Mouse (Mus musculus) embryonic facial prominence, embryonic 11.5 days (tissue): ENCODE data around the gene Sapcd1. TPM values are rescaled to one million over a fixed set of nuclear protein-coding genes. Genes with fewer than 3 reads are reported as not detected.

Source experiments
- ATAC-seq: fragments of 200-750 bp; cut with Nextera tagmentation; replicated peaks from 2 replicates; pipeline ENCODE4 v1.8.0; 2017; ENCODE audit warnings: low read depth; ENCODE audit not compliant: insufficient number of reproducible peaks, low FRiP score, low TSS enrichment
- DNase-seq: peaks from one replicate; pipeline ENCODE4 v3.0.0-alpha.2; 2015; ENCODE audit warnings: low spot score
- H3K27ac ChIP-seq: fragments of 300-500 bp; sonication (generic); replicated peaks from 2 replicates; pipeline ENCODE4 v1.5.1; 2014; ENCODE audit warnings: mild to moderate bottlenecking, low read depth, low read length, control low read depth
- H3K27me3 ChIP-seq: fragments of 300-500 bp; sonication (generic); 2 replicates; pipeline ENCODE4 v1.6.1; 2014; ENCODE audit warnings: mild to moderate bottlenecking, low read length, moderate library complexity, mixed read lengths; ENCODE audit not compliant: control insufficient read depth, insufficient read depth
- H3K36me3 ChIP-seq: fragments of 300-500 bp; sonication (generic); replicated peaks from 2 replicates; pipeline ENCODE4 v1.6.1; 2014; ENCODE audit warnings: low read depth, mild to moderate bottlenecking, low read length, moderate library complexity, mixed read lengths; ENCODE audit not compliant: control insufficient read depth, insufficient read depth
- H3K4me1 ChIP-seq: fragments of 300-500 bp; sonication (generic); 2 replicates; pipeline ENCODE4 v1.6.1; 2014; ENCODE audit warnings: low read length, mixed read lengths; ENCODE audit not compliant: control insufficient read depth, insufficient read depth
- H3K4me2 ChIP-seq: fragments of 300-500 bp; sonication (generic); 2 replicates; pipeline ENCODE4 v1.6.1; 2014; ENCODE audit warnings: low read depth, mild to moderate bottlenecking, control low read depth, low read length, moderate library complexity
- H3K4me3 ChIP-seq: fragments of 300-500 bp; sonication (generic); 2 replicates; pipeline ENCODE4 v1.5.1; 2014; ENCODE audit warnings: low read depth, low read length, control low read depth
- H3K9ac ChIP-seq: fragments of 300-500 bp; sonication (generic); replicated peaks from 2 replicates; pipeline ENCODE4 v1.6.1; 2014; ENCODE audit warnings: mild to moderate bottlenecking, control low read depth, low read length
- H3K9me3 ChIP-seq: fragments of 300-500 bp; sonication (generic); replicated peaks from 2 replicates; pipeline ENCODE4 v1.6.1; 2016; ENCODE audit warnings: mild to moderate bottlenecking, low read length, inconsistent platforms, mixed read lengths; ENCODE audit not compliant: control insufficient read depth
- WGBS: fragments of 180-500 bp; shearing (Covaris S2); extraction: QIAGEN DNeasy Blood & Tissue Kit; methylation state at CpG from one replicate; pipeline ENCODE4 v1.1.7; 2014; 5-methylcytosine and 5-hydroxymethylcytosine counted together
- polyA plus RNA-seq: library from polyadenylated mRNA; unstranded; fragments of >200 nt; fragmentation: Nextera tagmentation; extraction: Ambion mirVana; gene quantifications from 2 replicates; pipeline ENCODE4 v1.2.1, GENCODE M21; 2014

The Sapcd1 gene
- polyA plus RNA-seq, 1 experiment from 2014 or later = 3.5 TPM

- Histone ChIP-seq H3K36me3 (peaks cover 8% of the 10 kb centered on the region), H3K4me3 (peak overlapping the region; percentile 71), H3K4me1 (peaks cover 2% of the 10 kb centered on the region), H3K27ac (peak overlapping the region; percentile 97), H3K9me3 (no peaks in the 10 kb centered on the region), H3K9ac (peak overlapping the region; percentile 93), H3K4me2 (peak overlapping the region; percentile 89), H3K27me3 (no peaks in the 10 kb centered on the region)
- WGBS = under 1% methylated on average over 27 of the region's 27 CpGs
- DNase-seq = peak; percentile 79
- 0 out of 2 replicates have a peak, but pooled peaks have one; percentile 22 for ATAC-seq
These were observed 22.4 kb upstream of the Sapcd1 start for GRCm38 (mm10) chr17:35050126-35050750.

- peaks cover 5% of the 10 kb centered on the region for H3K36me3 ChIP-seq
- peaks cover 2% of the 10 kb centered on the region for H3K4me1 ChIP-seq
- 3% methylated on average over 11 of the region's 11 CpGs for WGBS
- H3K27me3 ChIP-seq = no peaks in the 10 kb centered on the region
- H3K9ac ChIP-seq = peak within 1 kb of the TSS; percentile 93
- peak within 1 kb of the TSS; percentile 97 for H3K27ac ChIP-seq
- no peaks in the 10 kb centered on the region for H3K9me3 ChIP-seq
- H3K4me3 ChIP-seq = peak within 1 kb of the TSS; percentile 71
- DNase-seq (peak; percentile 89), ATAC-seq (no peak)
- peak within 1 kb of the TSS; percentile 89 for H3K4me2 ChIP-seq
These were observed 21.8 kb upstream of the Sapcd1 start, which contains the start of gene Clic1 for GRCm38 (mm10) chr17:35049561-35050016. Clic1 (plus strand) TSS chr17:35049966.

- peaks cover 2% of the 10 kb centered on the region for H3K4me1 ChIP-seq
- H3K36me3 ChIP-seq = peaks cover under 1% of the 10 kb centered on the region
- no peaks in the 10 kb centered on the region for H3K9me3 ChIP-seq
- no peak for ATAC-seq
- no peak overlapping the region for H3K4me2 ChIP-seq
- H3K27ac ChIP-seq = no peak overlapping the region
- WGBS = 79% methylated on average over 5 of the region's 5 CpGs
- no peak for DNase-seq
- H3K27me3 ChIP-seq = no peaks in the 10 kb centered on the region
- H3K9ac ChIP-seq = no peak overlapping the region
- no peak overlapping the region for H3K4me3 ChIP-seq
These were observed 21.2 kb upstream of the Sapcd1 start for GRCm38 (mm10) chr17:35048932-35049440.

GRCm38 (mm10) chr17:35048149-35048931 lies 20.5 kb upstream of the Sapcd1 start:
- H3K4me1 ChIP-seq = peaks cover 2% of the 10 kb centered on the region
- peak overlapping the region; percentile 29; the same call in 1 of the 2 replicates for H3K27ac ChIP-seq
- H3K36me3 ChIP-seq = no peaks in the 10 kb centered on the region; the same call in 1 of the 2 replicates
- no peaks in the 10 kb centered on the region for H3K9me3 ChIP-seq
- no peaks in the 10 kb centered on the region for H3K27me3 ChIP-seq
- no peak overlapping the region for H3K4me2 ChIP-seq
- DNase-seq (no peak), ATAC-seq (no peak)
- WGBS = 38% methylated on average over 11 of the region's 11 CpGs
- no peak overlapping the region for H3K4me3 ChIP-seq
- 0 out of 2 replicates have a peak overlapping the region, but pooled peaks have one; percentile 3 for H3K9ac ChIP-seq

GRCm38 (mm10) chr17:35047688-35048087 lies 19.9 kb upstream of the Sapcd1 start:
- Histone ChIP-seq H3K4me2 (no peak overlapping the region), H3K27ac (0 out of 2 replicates have a peak overlapping the region, but pooled peaks have one; percentile 29), H3K4me1 (peaks cover 2% of the 10 kb centered on the region), H3K9me3 (no peaks in the 10 kb centered on the region), H3K9ac (no peak overlapping the region), H3K27me3 (no peaks in the 10 kb centered on the region), H3K4me3 (no peak overlapping the region), H3K36me3 (no peaks in the 10 kb centered on the region)
- WGBS = 43% methylated on average over 1 of the region's 1 CpGs
- DNase-seq (no peak), ATAC-seq (no peak)

- no peaks in the 10 kb centered on the region for H3K27me3 ChIP-seq
- peak; percentile 97 for ATAC-seq
- no peaks in the 10 kb centered on the region for H3K36me3 ChIP-seq
- DNase-seq = peak; percentile 100
- peak within 1 kb of the TSS; percentile 48; the same call in 1 of the 2 replicates for H3K27ac ChIP-seq
- no peaks in the 10 kb centered on the region for H3K9me3 ChIP-seq
- H3K9ac ChIP-seq = peak within 1 kb of the TSS; percentile 80
- no peaks in the 10 kb centered on the region; the same call in 1 of the 2 replicates for H3K4me1 ChIP-seq
- peak within 1 kb of the TSS; percentile 87 for H3K4me2 ChIP-seq
- H3K4me3 ChIP-seq = peak within 1 kb of the TSS; percentile 41
- 3% methylated on average over 31 of the region's 33 CpGs for WGBS
These were observed 19.1 kb upstream of the Sapcd1 start, which contains the start of gene Msh5 for GRCm38 (mm10) chr17:35046681-35047455. Msh5 (minus strand) TSS chr17:35046745.

GRCm38 (mm10) chr17:35045807-35046680 lies 18.2 kb upstream of the Sapcd1 start:
- WGBS = 7% methylated on average over 46 of the region's 48 CpGs
- H3K4me3 ChIP-seq = peak overlapping the region; percentile 41
- DNase-seq = no peak
- peak overlapping the region; percentile 87 for H3K4me2 ChIP-seq
- no peaks in the 10 kb centered on the region for H3K27me3 ChIP-seq
- H3K27ac ChIP-seq = peak overlapping the region; percentile 48; the same call in 1 of the 2 replicates
- H3K9me3 ChIP-seq = no peaks in the 10 kb centered on the region
- no peaks in the 10 kb centered on the region for H3K36me3 ChIP-seq
- H3K4me1 ChIP-seq = no peaks in the 10 kb centered on the region; the same call in 1 of the 2 replicates
- H3K9ac ChIP-seq = peak overlapping the region; percentile 80
- ATAC-seq = peak; percentile 71
